Mouse (Mus musculus) stomach, embryonic 15.5 days (tissue): Measurements from ENCODE around the gene Zfp213. TPM values are rescaled to one million over a fixed set of nuclear protein-coding genes. Genes with fewer than 3 reads are reported as not detected.
"Not testable (repeated sequence)": the region's sequence is repeated elsewhere in the genome, so short reads cannot be mapped to it uniquely, and the experiment has no call there.

ENCODE experiments used
- ATAC-seq: fragments of 200-750 bp; cut with Nextera tagmentation; 2 replicates; pipeline ENCODE4 v1.8.0; 2017; ENCODE audit warnings: low read depth, moderate number of reproducible peaks, moderate TSS enrichment; ENCODE audit not compliant: insufficient read depth, low FRiP score
- H3K27ac ChIP-seq: fragments of 300-500 bp; sonication (generic); 2 replicates; pipeline ENCODE4 v1.5.1; 2015; ENCODE audit warnings: mild to moderate bottlenecking, inconsistent platforms
- H3K27me3 ChIP-seq: fragments of 300-500 bp; sonication (generic); replicated peaks from 2 replicates; pipeline ENCODE4 v1.6.1; 2015; ENCODE audit warnings: inconsistent platforms
- H3K36me3 ChIP-seq: fragments of 300-500 bp; sonication (generic); 2 replicates; pipeline ENCODE4 v1.6.1; 2015; ENCODE audit warnings: inconsistent platforms
- H3K4me1 ChIP-seq: fragments of 300-500 bp; sonication (generic); 2 replicates; pipeline ENCODE4 v1.6.1; 2015; ENCODE audit warnings: inconsistent platforms
- H3K4me2 ChIP-seq: fragments of 300-500 bp; sonication (generic); 2 replicates; pipeline ENCODE4 v1.6.1; 2015; ENCODE audit warnings: mild to moderate bottlenecking, inconsistent platforms
- H3K4me3 ChIP-seq: fragments of 300-500 bp; sonication (generic); replicated peaks from 2 replicates; pipeline ENCODE4 v1.5.1; 2015; ENCODE audit warnings: inconsistent platforms
- H3K9ac ChIP-seq: fragments of 300-500 bp; sonication (generic); 2 replicates; pipeline ENCODE4 v1.6.1; 2015; ENCODE audit warnings: inconsistent platforms
- H3K9me3 ChIP-seq: fragments of 300-500 bp; sonication (generic); 2 replicates; pipeline ENCODE4 v1.6.1; 2016; ENCODE audit warnings: inconsistent platforms
- WGBS: fragments of 180-500 bp; shearing (Covaris S2); methylation state at CpG from one replicate; pipeline ENCODE4 v1.1.7; 2015; 5-methylcytosine and 5-hydroxymethylcytosine counted together
- polyA plus RNA-seq: library from polyadenylated mRNA; unstranded; fragments of >200 nt; fragmentation: Nextera tagmentation; extraction: Ambion mirVana; gene quantifications from 2 replicates; pipeline ENCODE4 v1.2.1, GENCODE M21; 2015

Gene Zfp213
- polyA plus RNA-seq, 1 experiment from 2014 or later: 16.1 TPM

- peak within 1 kb of the TSS; percentile 85 for H3K4me2 ChIP-seq
- H3K9me3 ChIP-seq: no peaks in the 10 kb centered on the region
- ATAC-seq: peak; percentile 97
- peak within 1 kb of the TSS; percentile 96 for H3K27ac ChIP-seq
- no peaks in the 10 kb centered on the region for H3K27me3 ChIP-seq
- 3% methylated on average over 31 of the region's 31 CpGs for WGBS
- H3K4me1 ChIP-seq: peaks cover 14% of the 10 kb centered on the region; the same call in 1 of the 2 replicates
- H3K4me3 ChIP-seq: peak within 1 kb of the TSS; percentile 48
- H3K9ac ChIP-seq: peak within 1 kb of the TSS; percentile 46
- H3K36me3 ChIP-seq: no peaks in the 10 kb centered on the region
These were observed 34.8 kb upstream of the Zfp213 start, which contains the start of gene Zfp13 for GRCm38 (mm10) chr17:23598582-23599552. TSS of gene Zfp13 (minus strand) at chr17:23599487.

GRCm38 (mm10) chr17:23595139-23595538, 31.1 kb upstream of the Zfp213 start:
- peaks cover 13% of the 10 kb centered on the region; the same call in 1 of the 2 replicates for H3K4me1 ChIP-seq
- not testable (repeated sequence) for H3K4me2 ChIP-seq, ATAC-seq, H3K27ac ChIP-seq, H3K27me3 ChIP-seq, H3K9ac ChIP-seq, H3K9me3 ChIP-seq, H3K4me3 ChIP-seq, H3K36me3 ChIP-seq
- 80% methylated on average over 4 of the region's 4 CpGs for WGBS

- WGBS: 11% methylated on average over 13 of the region's 13 CpGs
- H3K4me1 ChIP-seq: no peaks in the 10 kb centered on the region
- peak overlapping the region; percentile 27; the same call in 1 of the 2 replicates for H3K9ac ChIP-seq
- H3K9me3 ChIP-seq: no peaks in the 10 kb centered on the region
- H3K27me3 ChIP-seq: no peaks in the 10 kb centered on the region
- H3K4me2 ChIP-seq: peak overlapping the region; percentile 68
- no peaks in the 10 kb centered on the region for H3K36me3 ChIP-seq
- H3K4me3 ChIP-seq: peak overlapping the region; percentile 49
- H3K27ac ChIP-seq: peak overlapping the region; percentile 53
- ATAC-seq: peak; percentile 20
These were observed 28.9 kb upstream of the Zfp213 start for GRCm38 (mm10) chr17:23592926-23593300.

- peak overlapping the region; percentile 71 for H3K27ac ChIP-seq
- peak overlapping the region; percentile 49 for H3K4me3 ChIP-seq
- peak overlapping the region; percentile 68 for H3K4me2 ChIP-seq
- H3K9ac ChIP-seq: peak overlapping the region; percentile 27; the same call in 1 of the 2 replicates
- H3K4me1 ChIP-seq: no peaks in the 10 kb centered on the region
- peak; percentile 100 for ATAC-seq
- H3K36me3 ChIP-seq: no peaks in the 10 kb centered on the region
- WGBS: 6% methylated on average over 34 of the region's 34 CpGs
- no peaks in the 10 kb centered on the region for H3K27me3 ChIP-seq
- no peaks in the 10 kb centered on the region for H3K9me3 ChIP-seq
These were observed 28.3 kb upstream of the Zfp213 start for GRCm38 (mm10) chr17:23592208-23592925.

- ATAC-seq: no peak
- H3K4me1 ChIP-seq: peaks cover 17% of the 10 kb centered on the region
- H3K4me3 ChIP-seq: no peak overlapping the region
- H3K4me2 ChIP-seq: no peak overlapping the region
- no peaks in the 10 kb centered on the region for H3K9me3 ChIP-seq
- WGBS: 47% methylated on average over 2 of the region's 2 CpGs
- H3K36me3 ChIP-seq: no peaks in the 10 kb centered on the region
- H3K27me3 ChIP-seq: no peaks in the 10 kb centered on the region
- H3K9ac ChIP-seq: no peak overlapping the region
- no peak overlapping the region for H3K27ac ChIP-seq
These were observed 23.2 kb upstream of the Zfp213 start for GRCm38 (mm10) chr17:23587253-23587652.

- peak; percentile 80 for ATAC-seq
- peak overlapping the region; percentile 88 for H3K4me2 ChIP-seq
- H3K9me3 ChIP-seq: no peaks in the 10 kb centered on the region
- H3K36me3 ChIP-seq: peaks cover 3% of the 10 kb centered on the region; the same call in 1 of the 2 replicates
- under 1% methylated on average over 22 of the region's 22 CpGs for WGBS
- peaks cover 17% of the 10 kb centered on the region for H3K4me1 ChIP-seq
- H3K9ac ChIP-seq: peak overlapping the region; percentile 66
- peak overlapping the region; percentile 69 for H3K4me3 ChIP-seq
- H3K27me3 ChIP-seq: no peaks in the 10 kb centered on the region
- no peak overlapping the region; the same call in 1 of the 2 replicates for H3K27ac ChIP-seq
These were observed 21.9 kb upstream of the Zfp213 start for GRCm38 (mm10) chr17:23585721-23586491.

- no peak overlapping the region for H3K27ac ChIP-seq
- H3K9ac ChIP-seq: peak overlapping the region; percentile 66; the same call in 1 of the 2 replicates
- WGBS: 85% methylated on average over 8 of the region's 8 CpGs
- no peaks in the 10 kb centered on the region for H3K9me3 ChIP-seq
- peak overlapping the region; percentile 88 for H3K4me2 ChIP-seq
- H3K27me3 ChIP-seq: no peaks in the 10 kb centered on the region
- H3K4me1 ChIP-seq: peaks cover 17% of the 10 kb centered on the region
- ATAC-seq: no peak
- peaks cover 6% of the 10 kb centered on the region; the same call in 1 of the 2 replicates for H3K36me3 ChIP-seq
- H3K4me3 ChIP-seq: peak overlapping the region; percentile 69
These were observed 20.7 kb upstream of the Zfp213 start for GRCm38 (mm10) chr17:23584786-23585185.

GRCm38 (mm10) chr17:23575951-23576552, 12.0 kb upstream of the Zfp213 start:
- no peak overlapping the region for H3K4me3 ChIP-seq
- 94% methylated on average over 38 of the region's 38 CpGs for WGBS
- H3K27ac ChIP-seq: no peak overlapping the region
- peaks cover 44% of the 10 kb centered on the region for H3K36me3 ChIP-seq
- no peaks in the 10 kb centered on the region for H3K4me1 ChIP-seq
- H3K4me2 ChIP-seq: no peak overlapping the region
- ATAC-seq: no peak
- H3K9me3 ChIP-seq: no peaks in the 10 kb centered on the region
- H3K9ac ChIP-seq: no peak overlapping the region
- no peaks in the 10 kb centered on the region for H3K27me3 ChIP-seq

- ATAC-seq: no peak
- Histone ChIP-seq H3K27ac (no peak overlapping the region), H3K9me3 (no peaks in the 10 kb centered on the region), H3K9ac (no peak overlapping the region), H3K4me1 (no peaks in the 10 kb centered on the region), H3K4me2 (no peak overlapping the region), H3K27me3 (no peaks in the 10 kb centered on the region), H3K4me3 (no peak overlapping the region), H3K36me3 (peaks cover 34% of the 10 kb centered on the region)
- WGBS: 88% methylated on average over 8 of the region's 8 CpGs
These were observed 10.1 kb upstream of the Zfp213 start for GRCm38 (mm10) chr17:23574130-23574529.

GRCm38 (mm10) chr17:23572059-23572458, 8.0 kb upstream of the Zfp213 start:
- no peaks in the 10 kb centered on the region for H3K27me3 ChIP-seq
- WGBS: 79% methylated on average over 6 of the region's 6 CpGs
- H3K4me3 ChIP-seq: no peak overlapping the region
- no peaks in the 10 kb centered on the region for H3K4me1 ChIP-seq
- H3K27ac ChIP-seq: no peak overlapping the region
- no peak overlapping the region for H3K9ac ChIP-seq
- H3K36me3 ChIP-seq: peaks cover 23% of the 10 kb centered on the region
- no peak overlapping the region for H3K4me2 ChIP-seq
- H3K9me3 ChIP-seq: no peaks in the 10 kb centered on the region
- ATAC-seq: no peak

GRCm38 (mm10) chr17:23571084-23571483, 7.0 kb upstream of the Zfp213 start:
- no peak for ATAC-seq
- Histone ChIP-seq H3K9ac (no peak overlapping the region), H3K36me3 (peaks cover 14% of the 10 kb centered on the region), H3K4me3 (no peak overlapping the region), H3K27ac (no peak overlapping the region), H3K27me3 (no peaks in the 10 kb centered on the region), H3K4me2 (no peak overlapping the region), H3K4me1 (no peaks in the 10 kb centered on the region), H3K9me3 (no peaks in the 10 kb centered on the region)
- 20% methylated on average over 5 of the region's 5 CpGs for WGBS
